Mouse (Mus musculus): ENCODE data around the gene Mindy3. TPM values are rescaled to one million over a fixed set of nuclear protein-coding genes. Genes with fewer than 3 reads are reported as not detected.

Mindy3 gene
- polyA plus RNA-seq, 1 experiment: 52.2 TPM

DNA sequence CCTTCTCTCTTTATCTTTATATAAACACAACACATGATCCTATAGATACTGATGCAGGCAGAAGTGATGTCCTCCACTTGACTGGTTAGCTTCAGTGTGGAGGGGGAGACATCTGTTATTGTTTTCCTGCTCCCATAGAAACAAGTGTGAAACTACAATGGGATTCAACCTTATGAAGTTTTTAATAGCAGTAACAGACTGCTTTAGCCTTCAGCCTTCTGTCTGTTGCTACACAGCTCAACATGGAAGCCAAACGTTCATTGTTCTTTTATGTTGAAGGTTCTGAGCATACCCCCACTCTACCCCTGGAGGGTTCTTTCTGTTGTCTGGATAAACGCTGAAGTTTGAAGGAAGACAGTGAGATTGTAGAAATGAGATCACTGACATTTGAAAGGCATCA is 87.3 kb downstream of the Mindy3 start:
- no peaks in the 10 kb centered on the region for H3K4me1 ChIP-seq (ENCODE audit: control insufficient read depth, insufficient read depth, low read length)
- no peaks in the 10 kb centered on the region; the same call in 1 of the 2 replicates for H3K27me3 ChIP-seq (ENCODE audit: control insufficient read depth, insufficient read depth, low read length, poor library complexity, severe bottlenecking)
- H3K27ac ChIP-seq (ENCODE audit: insufficient read depth, low read length): no peak overlapping the region
- no peaks in the 10 kb centered on the region for H3K36me3 ChIP-seq (ENCODE audit: control insufficient read depth, insufficient read depth, low read length, poor library complexity, severe bottlenecking)
- H3K9ac ChIP-seq (ENCODE audit: low read depth, poor library complexity, severe bottlenecking): no peak overlapping the region
- H3K4me3 ChIP-seq (ENCODE audit: low read depth, low read length): no peak overlapping the region
- TF ChIP-seq EP300 (IDR thresholded peaks at IDR 0.05; ENCODE audit: insufficient read depth, low read depth, low read length) (no peak), POLR2A (IDR thresholded peaks at IDR 0.05; ENCODE audit: insufficient read depth, low read length) (no peak), CTCF (IDR thresholded peaks at IDR 0.05; ENCODE audit: low read depth, low read length) (no peak)
- no peaks in the 10 kb centered on the region for H3K9me3 ChIP-seq (replicated peaks; ENCODE audit: control insufficient read depth, insufficient read depth, low read length, poor library complexity, severe bottlenecking)

DNA sequence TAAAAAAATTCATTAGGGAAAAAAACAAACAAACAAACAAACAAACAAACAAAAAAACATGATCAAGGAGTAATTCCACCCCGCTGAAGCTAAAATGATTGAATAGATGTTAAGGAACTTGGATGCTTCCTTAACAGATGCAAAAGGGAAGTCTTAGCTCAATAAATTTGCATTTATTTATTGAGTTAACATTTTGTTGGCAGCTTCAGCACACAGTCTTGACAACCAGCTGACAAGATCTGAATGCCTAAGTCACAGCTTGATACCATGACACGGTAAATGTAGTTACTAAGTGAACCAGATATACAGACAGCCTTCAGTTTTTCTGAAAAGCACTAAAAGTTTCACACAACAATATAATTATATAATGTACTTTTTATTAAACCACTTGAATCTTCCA is 89.7 kb downstream of the Mindy3 start:
- H3K27me3 ChIP-seq (ENCODE audit: control insufficient read depth, insufficient read depth, low read length, poor library complexity, severe bottlenecking): no peaks in the 10 kb centered on the region; the same call in 1 of the 2 replicates
- no peak overlapping the region for H3K4me3 ChIP-seq (ENCODE audit: low read depth, low read length)
- no peak overlapping the region for H3K9ac ChIP-seq (ENCODE audit: low read depth, poor library complexity, severe bottlenecking)
- no peaks in the 10 kb centered on the region for H3K9me3 ChIP-seq (replicated peaks; ENCODE audit: control insufficient read depth, insufficient read depth, low read length, poor library complexity, severe bottlenecking)
- no peaks in the 10 kb centered on the region for H3K36me3 ChIP-seq (ENCODE audit: control insufficient read depth, insufficient read depth, low read length, poor library complexity, severe bottlenecking)
- no peaks in the 10 kb centered on the region for H3K4me1 ChIP-seq (ENCODE audit: control insufficient read depth, insufficient read depth, low read length)
- TF ChIP-seq POLR2A (IDR thresholded peaks at IDR 0.05; ENCODE audit: insufficient read depth, low read length) (no peak), CTCF (IDR thresholded peaks at IDR 0.05; ENCODE audit: low read depth, low read length) (no peak), EP300 (IDR thresholded peaks at IDR 0.05; ENCODE audit: insufficient read depth, low read depth, low read length) (no peak)
- no peak overlapping the region for H3K27ac ChIP-seq (ENCODE audit: insufficient read depth, low read length)

DNA sequence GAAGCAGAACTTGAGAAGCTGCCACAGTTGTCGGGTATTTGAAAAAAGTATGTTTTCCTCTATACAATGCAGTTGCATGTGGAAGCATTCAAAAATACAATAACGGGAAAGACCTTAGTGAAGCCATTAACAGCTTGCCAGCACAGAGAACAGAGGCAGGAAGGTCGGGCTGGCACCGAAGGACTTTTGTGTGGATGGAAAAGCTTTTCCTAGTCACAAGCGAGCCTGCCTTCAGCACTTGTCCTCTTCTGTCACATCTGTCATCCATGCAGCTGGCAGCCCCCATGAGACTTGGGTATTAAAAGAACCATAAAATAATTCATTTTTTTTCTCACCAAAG is 90.2 kb downstream of the Mindy3 start:
- Histone ChIP-seq H3K4me3 (ENCODE audit: low read depth, low read length) (no peak overlapping the region), H3K27me3 (ENCODE audit: control insufficient read depth, insufficient read depth, low read length, poor library complexity, severe bottlenecking) (no peaks in the 10 kb centered on the region; the same call in 1 of the 2 replicates), H3K9me3 (replicated peaks; ENCODE audit: control insufficient read depth, insufficient read depth, low read length, poor library complexity, severe bottlenecking) (no peaks in the 10 kb centered on the region), H3K27ac (ENCODE audit: insufficient read depth, low read length) (no peak overlapping the region), H3K36me3 (ENCODE audit: control insufficient read depth, insufficient read depth, low read length, poor library complexity, severe bottlenecking) (no peaks in the 10 kb centered on the region), H3K9ac (ENCODE audit: low read depth, poor library complexity, severe bottlenecking) (no peak overlapping the region), H3K4me1 (ENCODE audit: control insufficient read depth, insufficient read depth, low read length) (no peaks in the 10 kb centered on the region)
- TF ChIP-seq CTCF (IDR thresholded peaks at IDR 0.05; ENCODE audit: low read depth, low read length) (no peak), POLR2A (IDR thresholded peaks at IDR 0.05; ENCODE audit: insufficient read depth, low read length) (no peak), EP300 (IDR thresholded peaks at IDR 0.05; ENCODE audit: insufficient read depth, low read depth, low read length) (no peak)

DNA sequence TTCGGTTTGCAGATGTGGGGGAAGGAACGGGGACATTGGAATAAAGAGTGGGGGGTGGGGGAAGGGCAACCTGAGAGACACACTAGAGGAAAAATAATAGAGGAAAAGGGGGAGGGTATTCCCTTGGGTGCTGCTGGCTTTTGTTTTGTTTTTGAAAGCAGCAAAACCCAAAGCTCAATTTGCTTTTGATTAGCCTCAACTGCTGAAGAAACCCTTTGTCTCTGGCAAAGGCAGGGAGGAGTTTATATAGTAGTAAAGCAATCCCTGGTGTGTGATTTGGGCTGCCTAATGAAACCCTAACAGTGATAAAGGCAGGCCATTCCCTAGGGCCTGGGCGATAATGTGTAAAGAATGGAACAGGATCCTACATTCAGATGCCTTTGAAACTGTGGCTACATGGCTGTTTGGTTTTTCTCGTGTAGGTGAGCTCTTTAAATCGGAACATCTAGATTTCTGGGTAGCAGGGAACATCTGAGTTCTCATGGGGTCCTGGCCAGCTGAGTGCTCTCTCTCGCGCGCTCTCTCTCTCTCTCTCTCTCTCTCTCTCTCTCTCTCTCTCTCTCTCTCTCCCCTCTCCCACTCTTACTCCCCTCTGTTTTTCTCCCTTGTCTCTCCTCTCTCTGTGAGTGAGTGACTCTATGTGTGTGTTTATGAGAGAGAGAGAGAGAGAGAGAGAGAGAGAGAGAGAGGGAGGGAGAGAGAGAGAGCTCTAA is 90.8 kb downstream of the Mindy3 start:
- no peak overlapping the region for H3K4me3 ChIP-seq (ENCODE audit: low read depth, low read length)
- no peaks in the 10 kb centered on the region for H3K27me3 ChIP-seq (ENCODE audit: control insufficient read depth, insufficient read depth, low read length, poor library complexity, severe bottlenecking)
- no peaks in the 10 kb centered on the region for H3K9me3 ChIP-seq (replicated peaks; ENCODE audit: control insufficient read depth, insufficient read depth, low read length, poor library complexity, severe bottlenecking)
- no peak overlapping the region for H3K9ac ChIP-seq (ENCODE audit: low read depth, poor library complexity, severe bottlenecking)
- no peaks in the 10 kb centered on the region for H3K4me1 ChIP-seq (ENCODE audit: control insufficient read depth, insufficient read depth, low read length)
- H3K36me3 ChIP-seq (ENCODE audit: control insufficient read depth, insufficient read depth, low read length, poor library complexity, severe bottlenecking): no peaks in the 10 kb centered on the region
- H3K27ac ChIP-seq (ENCODE audit: insufficient read depth, low read length): no peak overlapping the region
- no peak for TF ChIP-seq CTCF (IDR thresholded peaks at IDR 0.05; ENCODE audit: low read depth, low read length)
- TF ChIP-seq POLR2A (IDR thresholded peaks at IDR 0.05; ENCODE audit: insufficient read depth, low read length): no peak
- no peak for TF ChIP-seq EP300 (IDR thresholded peaks at IDR 0.05; ENCODE audit: insufficient read depth, low read depth, low read length)

DNA sequence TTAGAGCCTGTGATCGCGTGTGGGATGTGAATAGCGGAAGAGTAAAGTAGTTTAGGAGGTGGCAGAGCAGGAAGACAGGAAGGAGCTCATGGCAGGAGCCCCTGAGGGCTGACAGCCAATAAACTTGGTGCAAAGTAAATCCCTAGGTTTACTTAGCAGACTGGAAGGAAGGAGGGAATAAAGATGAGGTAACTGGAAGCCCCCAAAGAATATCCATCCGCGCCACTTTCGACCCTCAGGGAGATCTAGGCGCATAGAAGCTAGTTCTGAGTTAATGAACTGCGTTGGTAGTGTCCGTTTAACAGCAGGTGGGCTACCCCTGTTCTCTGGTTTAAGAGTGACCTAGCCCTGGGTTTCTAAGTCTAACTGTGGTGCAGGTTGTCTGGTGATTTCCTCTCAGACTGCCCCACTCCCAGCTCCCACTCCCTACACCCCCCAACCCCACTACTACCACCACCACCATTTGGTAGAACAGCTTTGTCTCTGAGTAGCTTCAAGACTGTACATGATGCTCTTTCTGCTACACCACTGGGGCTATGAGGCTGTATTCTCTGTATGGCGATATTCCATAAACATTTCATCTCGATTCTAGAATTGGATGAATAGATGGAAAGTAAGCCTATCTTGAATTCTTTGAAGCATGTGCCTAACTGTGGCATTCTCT is 91.4 kb downstream of the Mindy3 start:
- H3K27ac ChIP-seq (ENCODE audit: insufficient read depth, low read length): no peak overlapping the region

DNA sequence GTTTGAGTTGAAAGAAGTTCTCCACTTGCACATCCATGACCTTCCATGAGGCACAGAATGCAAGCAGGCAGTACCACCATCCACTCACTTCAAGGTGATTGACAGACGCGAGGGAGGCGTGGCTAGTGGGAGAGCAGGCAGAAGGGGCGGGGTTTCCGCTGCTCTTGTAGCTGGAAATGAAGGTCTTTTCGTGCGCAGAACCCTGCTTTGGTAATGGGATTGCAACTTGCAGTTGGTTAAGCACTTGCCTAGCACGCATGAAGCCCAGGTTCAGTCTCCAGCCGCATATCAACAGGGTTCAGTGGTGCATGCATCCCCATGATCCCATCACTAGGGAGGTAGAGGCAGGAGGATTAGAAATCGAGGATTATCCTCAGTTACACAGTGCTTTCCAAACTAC is 92.1 kb downstream of the Mindy3 start:
- H3K4me3 ChIP-seq (ENCODE audit: low read depth, low read length): no peak overlapping the region
- no peaks in the 10 kb centered on the region for H3K27me3 ChIP-seq (ENCODE audit: control insufficient read depth, insufficient read depth, low read length, poor library complexity, severe bottlenecking)
- H3K9ac ChIP-seq (ENCODE audit: low read depth, poor library complexity, severe bottlenecking): no peak overlapping the region
- no peaks in the 10 kb centered on the region for H3K4me1 ChIP-seq (ENCODE audit: control insufficient read depth, insufficient read depth, low read length)
- no peaks in the 10 kb centered on the region for H3K36me3 ChIP-seq (ENCODE audit: control insufficient read depth, insufficient read depth, low read length, poor library complexity, severe bottlenecking)
- 0 out of 2 replicates have a peak, but pooled peaks cover 2% of the 10 kb centered on the region for H3K9me3 ChIP-seq (replicated peaks; ENCODE audit: control insufficient read depth, insufficient read depth, low read length, poor library complexity, severe bottlenecking)
- TF ChIP-seq POLR2A (IDR thresholded peaks at IDR 0.05; ENCODE audit: insufficient read depth, low read length): no peak
- TF ChIP-seq CTCF (IDR thresholded peaks at IDR 0.05; ENCODE audit: low read depth, low read length): no peak
- no peak for TF ChIP-seq EP300 (IDR thresholded peaks at IDR 0.05; ENCODE audit: insufficient read depth, low read depth, low read length)
- no peak overlapping the region for H3K27ac ChIP-seq (ENCODE audit: insufficient read depth, low read length)

More for the DNA sequence above, 91.4 kb downstream of the Mindy3 start:
- Histone ChIP-seq H3K4me3 (ENCODE audit: low read depth, low read length) (no peak overlapping the region), H3K27me3 (ENCODE audit: control insufficient read depth, insufficient read depth, low read length, poor library complexity, severe bottlenecking) (no peaks in the 10 kb centered on the region), H3K9ac (ENCODE audit: low read depth, poor library complexity, severe bottlenecking) (no peak overlapping the region), H3K4me1 (ENCODE audit: control insufficient read depth, insufficient read depth, low read length) (no peaks in the 10 kb centered on the region), H3K9me3 (replicated peaks; ENCODE audit: control insufficient read depth, insufficient read depth, low read length, poor library complexity, severe bottlenecking) (0 out of 2 replicates have a peak, but pooled peaks cover 1% of the 10 kb centered on the region), H3K36me3 (ENCODE audit: control insufficient read depth, insufficient read depth, low read length, poor library complexity, severe bottlenecking) (no peaks in the 10 kb centered on the region)
- no peak for TF ChIP-seq EP300 (IDR thresholded peaks at IDR 0.05; ENCODE audit: insufficient read depth, low read depth, low read length)
- TF ChIP-seq POLR2A (IDR thresholded peaks at IDR 0.05; ENCODE audit: insufficient read depth, low read length): no peak
- TF ChIP-seq CTCF (IDR thresholded peaks at IDR 0.05; ENCODE audit: low read depth, low read length): no peak
